9 mouse cellular contexts compared by ENCODE assay signal in genomic region chr4:86696890-86697289, GRCm38 (mm10). TPM values are rescaled to one million over a fixed set of nuclear protein-coding genes. Genes with fewer than 3 reads are reported as not detected.
DNase-seq lines count a peak whose midpoint lies in the region; ATAC-seq and TF ChIP-seq lines count a peak whose summit lies in the region.
"Had no signal": no experiment of that assay in that cellular context is flagged by ENCODE, and none has a peak within 500 bp of the region (broad histone marks: within the 10 kb centered on the region; RNA-seq: fewer than 3 reads in every experiment).

No protein-coding gene starts in this region.

- intact Hi-C loops in heart, postnatal 14 days (cut with DNase I): loop anchor here (1.0 to 2.0 kb wide), 3 partner anchors 45 to 84 kb away; partner anchors contain the start of gene Haus6

- no peak overlapping the region for H3K9ac ChIP-seq in ES-E14 (ENCODE audit: insufficient read depth, low read depth, low read length, poor library complexity, severe bottlenecking)
- H3K9ac ChIP-seq in limb, embryonic 14.5 days (ENCODE audit: low read depth, low read length, severe bottlenecking): no peak overlapping the region
- H3K9ac ChIP-seq in midbrain, embryonic 15.5 days: no peak overlapping the region
- H3K9ac ChIP-seq: liver, embryonic 15.5 days had no signal

- in situ Hi-C loops in ES-E14 (cut with MboI; ENCODE audit: low sequenced_read_pairs in 2 of 2, unreplicated experiment in 2 of 2): no loop called here

- no peak overlapping the region for H3K4me3 ChIP-seq in heart, embryonic 10.5 days
- no peak overlapping the region for H3K4me3 ChIP-seq in ES-E14 (ENCODE audit: insufficient read depth in 1 of 2, low read depth in 1 of 2, low read length in 2 of 2, poor library complexity in 1 of 2, severe bottlenecking in 1 of 2)
- no peak overlapping the region for H3K4me3 ChIP-seq in limb, embryonic 14.5 days (replicated peaks; ENCODE audit: low read length)
- no peak overlapping the region for H3K4me3 ChIP-seq in midbrain, embryonic 15.5 days
- H3K4me3 ChIP-seq: liver, embryonic 15.5 days had no signal

- peak; percentile 75; the same call in 1 of the 2 replicates for ATAC-seq in limb, embryonic 14.5 days (ENCODE audit: low FRiP score, low read depth)
- peak; percentile 90 for ATAC-seq in midbrain, embryonic 15.5 days (replicated peaks)

- 8% methylated on average over 4 of the region's 4 CpGs for WGBS in heart, embryonic 10.5 days
- 10% methylated on average over 4 of the region's 4 CpGs for WGBS in limb, embryonic 14.5 days
- 7% methylated on average over 4 of the region's 4 CpGs for WGBS in midbrain, embryonic 15.5 days

- no peaks in the 10 kb centered on the region for H3K36me3 ChIP-seq in heart, embryonic 10.5 days
- H3K36me3 ChIP-seq in ES-E14 (ENCODE audit: control insufficient read depth, insufficient read depth, low read length, poor library complexity, severe bottlenecking): no peaks in the 10 kb centered on the region
- no peaks in the 10 kb centered on the region for H3K36me3 ChIP-seq in limb, embryonic 14.5 days (ENCODE audit: control insufficient read depth, insufficient read depth, low read length)
- H3K36me3 ChIP-seq in midbrain, embryonic 15.5 days (replicated peaks): no peaks in the 10 kb centered on the region
- H3K36me3 ChIP-seq: liver, embryonic 15.5 days had no signal

- no peak overlapping the region for H3K27ac ChIP-seq in heart, embryonic 10.5 days
- H3K27ac ChIP-seq in ES-E14 (ENCODE audit: insufficient read depth, low read depth, low read length, poor library complexity, severe bottlenecking): no peak overlapping the region
- H3K27ac ChIP-seq in limb, embryonic 14.5 days (replicated peaks; ENCODE audit: low read depth, low read length): no peak overlapping the region
- H3K27ac ChIP-seq in midbrain, embryonic 15.5 days: no peak overlapping the region
- H3K27ac ChIP-seq: liver, embryonic 15.5 days had no signal

- no peak overlapping the region for H3K4me2 ChIP-seq in limb, embryonic 14.5 days (replicated peaks; ENCODE audit: low read depth, low read length, severe bottlenecking)
- no peak overlapping the region for H3K4me2 ChIP-seq in midbrain, embryonic 15.5 days
- H3K4me2 ChIP-seq: liver, embryonic 15.5 days had no signal

- no peaks in the 10 kb centered on the region for H3K9me3 ChIP-seq in heart, embryonic 10.5 days
- H3K9me3 ChIP-seq in ES-E14 (ENCODE audit: control insufficient read depth, insufficient read depth, low read depth, low read length): no peaks in the 10 kb centered on the region
- H3K9me3 ChIP-seq in limb, embryonic 14.5 days (ENCODE audit: control insufficient read depth, low read length): no peaks in the 10 kb centered on the region
- H3K9me3 ChIP-seq in midbrain, embryonic 15.5 days: no peaks in the 10 kb centered on the region
- H3K9me3 ChIP-seq: liver, embryonic 15.5 days had no signal

- no peaks in the 10 kb centered on the region for H3K4me1 ChIP-seq in heart, embryonic 10.5 days
- 0 out of 4 replicates have a peak, but pooled peaks cover 0 to 2% of the 10 kb centered on the region in 2 experiments for H3K4me1 ChIP-seq in ES-E14 (ENCODE audit: control insufficient read depth in 2 of 2, insufficient read depth in 2 of 2, low read length in 2 of 2, poor library complexity in 1 of 2)
- H3K4me1 ChIP-seq in limb, embryonic 14.5 days (ENCODE audit: control insufficient read depth, insufficient read depth, low read length): no peaks in the 10 kb centered on the region
- H3K4me1 ChIP-seq in midbrain, embryonic 15.5 days: no peaks in the 10 kb centered on the region
- H3K4me1 ChIP-seq: liver, embryonic 15.5 days had no signal

- DNase-seq in heart, embryonic 10.5 days (ENCODE audit: low spot score): peak; percentile 84
- DNase-seq in heart, adult 9 months (ENCODE audit: low spot score in 2 of 2): no peak
- peak; percentile 50 for DNase-seq in ES-E14 (ENCODE audit: low read depth, low spot score)
- peak; percentile 59 to 69 for DNase-seq in cerebellum, postnatal 14 days
- peak; percentile 11 to 47 for DNase-seq in heart, postnatal 14 days
- DNase-seq in limb, embryonic 14.5 days (ENCODE audit: low spot score): peak; percentile 74
- DNase-seq in gastrocnemius, postnatal 10 days: no peak

- no peak for TF ChIP-seq POLR2A in limb, embryonic 14.5 days (IDR thresholded peaks at IDR 0.05; ENCODE audit: borderline replicate concordance, extremely low read depth, insufficient read depth, insufficient read length)

- H3K27me3 ChIP-seq in heart, embryonic 10.5 days (ENCODE audit: insufficient read depth, poor library complexity, severe bottlenecking): no peaks in the 10 kb centered on the region
- H3K27me3 ChIP-seq in limb, embryonic 14.5 days (ENCODE audit: control insufficient read depth, insufficient read depth, low read length): no peaks in the 10 kb centered on the region
- H3K27me3 ChIP-seq in midbrain, embryonic 15.5 days (replicated peaks): no peaks in the 10 kb centered on the region

TF ChIP-seq in ES-E14, 5 proteins besides CTCF, POLR2A, EP300 and RAD21:
- TF ChIP-seq ZC3H11A (IDR thresholded peaks at IDR 0.05; ENCODE audit: borderline replicate concordance, low read depth, low read length) (peak; percentile 94), ZNF384 (IDR thresholded peaks at IDR 0.05; ENCODE audit: low read depth, low read length) (no peak)

RNA-seq across cellular contexts. Expression of gene Plin2, which starts 27.0 kb away (rescaled TPM):
- polyA plus RNA-seq in heart, embryonic 10.5 days (2016; fragmentation: Nextera tagmentation; extraction: Ambion mirVana): 74.0 and 90.7 TPM in 2 replicates
- 51.9 and 106 TPM in 2 replicates for total RNA-seq in ES-E14 (2012; rRNA removed)
- total RNA-seq in heart, postnatal 14 days (2021): 100 to 1,000 TPM; 112 to 113 TPM
- 80.4 TPM in 2 replicates for polyA plus RNA-seq in limb, embryonic 14.5 days (2012; rRNA removed)
- polyA plus RNA-seq in limb, embryonic 14.5 days (2014; fragmentation: Nextera tagmentation; extraction: Ambion mirVana): 84.5 and 91.2 TPM in 2 replicates
- polyA plus RNA-seq in midbrain, embryonic 15.5 days (2015; fragmentation: Nextera tagmentation; extraction: Ambion mirVana): 40.8 and 43.4 TPM in 2 replicates
- total RNA-seq in gastrocnemius, postnatal 10 days (2021): 10 to 100 TPM; 69.6 to 84.5 TPM

RNA-seq across cellular contexts. Expression of gene Dennd4c, which starts 51.5 kb away (rescaled TPM):
- polyA plus RNA-seq in heart, embryonic 10.5 days (2016; fragmentation: Nextera tagmentation; extraction: Ambion mirVana): 4.6 and 6.7 TPM in 2 replicates
- 13.0 and 14.0 TPM in 2 replicates for total RNA-seq in ES-E14 (2012; rRNA removed)
- total RNA-seq in heart, postnatal 14 days (2021): 10 to 100 TPM; 29.4 to 40.9 TPM
- 10.4 and 11.9 TPM in 2 replicates for polyA plus RNA-seq in limb, embryonic 14.5 days (2012; rRNA removed)
- polyA plus RNA-seq in limb, embryonic 14.5 days (2014; fragmentation: Nextera tagmentation; extraction: Ambion mirVana): 8.7 and 11.0 TPM in 2 replicates
- 3.6 and 4.0 TPM in 2 replicates for polyA plus RNA-seq in midbrain, embryonic 15.5 days (2015; fragmentation: Nextera tagmentation; extraction: Ambion mirVana)
- total RNA-seq in gastrocnemius, postnatal 10 days (2021): 10 to 100 TPM; 18.4 to 22.1 TPM

Comparison
In these comparisons a context has a peak if more than half of its experiments do, and no peak if none do; other contexts are left out.
1. DNase-seq: peak in heart, embryonic 10.5 days (single experiment), ES-E14 (single experiment), cerebellum, postnatal 14 days (2 of 2), heart, postnatal 14 days (2 of 2) and limb, embryonic 14.5 days (single experiment); none in heart, adult 9 months (0 of 2) and gastrocnemius, postnatal 10 days (single experiment).